Mouse (Mus musculus) bone marrow macrophage, adult 2 months (primary cell): Measurements from ENCODE around the gene Polr2i. TPM values are rescaled to one million over a fixed set of nuclear protein-coding genes. Genes with fewer than 3 reads are reported as not detected.
"Not testable (repeated sequence)": the region's sequence is repeated elsewhere in the genome, so short reads cannot be mapped to it uniquely, and the experiment has no call there.

Experiments
- H3K27ac ChIP-seq: 2 replicates; pipeline ENCODE4 v1.5.1; 2012; ENCODE audit warnings: low read depth, low read length; ENCODE audit not compliant: insufficient read depth
- H3K4me1 ChIP-seq: 2 replicates; pipeline ENCODE4 v1.6.1; 2012; ENCODE audit warnings: low read length; ENCODE audit not compliant: control insufficient read depth, insufficient read depth
- H3K4me3 ChIP-seq: 2 replicates; pipeline ENCODE4 v1.5.1; 2012; ENCODE audit warnings: mild to moderate bottlenecking, low read length, moderate library complexity; ENCODE audit not compliant: insufficient read depth
- CTCF ChIP-seq: IDR thresholded peaks from 2 replicates; pipeline ENCODE4 v1.5.1; 2012; ENCODE audit warnings: low read depth, mild to moderate bottlenecking, low read length, moderate library complexity
- POLR2A ChIP-seq: IDR thresholded peaks from 2 replicates; pipeline ENCODE4 v1.6.1; 2012; ENCODE audit warnings: mild to moderate bottlenecking, low read depth, low read length, borderline replicate concordance
- polyA plus RNA-seq: library from polyadenylated mRNA; stranded (reverse); fragments of >200 nt; gene quantifications from 2 replicates; pipeline ENCODE4 v1.2.4, GENCODE M21; 2012; ENCODE audit not compliant: missing spikeins, insufficient read depth, insufficient read length

The Polr2i gene
- polyA plus RNA-seq, 1 experiment, result 50.3 TPM

DNA sequence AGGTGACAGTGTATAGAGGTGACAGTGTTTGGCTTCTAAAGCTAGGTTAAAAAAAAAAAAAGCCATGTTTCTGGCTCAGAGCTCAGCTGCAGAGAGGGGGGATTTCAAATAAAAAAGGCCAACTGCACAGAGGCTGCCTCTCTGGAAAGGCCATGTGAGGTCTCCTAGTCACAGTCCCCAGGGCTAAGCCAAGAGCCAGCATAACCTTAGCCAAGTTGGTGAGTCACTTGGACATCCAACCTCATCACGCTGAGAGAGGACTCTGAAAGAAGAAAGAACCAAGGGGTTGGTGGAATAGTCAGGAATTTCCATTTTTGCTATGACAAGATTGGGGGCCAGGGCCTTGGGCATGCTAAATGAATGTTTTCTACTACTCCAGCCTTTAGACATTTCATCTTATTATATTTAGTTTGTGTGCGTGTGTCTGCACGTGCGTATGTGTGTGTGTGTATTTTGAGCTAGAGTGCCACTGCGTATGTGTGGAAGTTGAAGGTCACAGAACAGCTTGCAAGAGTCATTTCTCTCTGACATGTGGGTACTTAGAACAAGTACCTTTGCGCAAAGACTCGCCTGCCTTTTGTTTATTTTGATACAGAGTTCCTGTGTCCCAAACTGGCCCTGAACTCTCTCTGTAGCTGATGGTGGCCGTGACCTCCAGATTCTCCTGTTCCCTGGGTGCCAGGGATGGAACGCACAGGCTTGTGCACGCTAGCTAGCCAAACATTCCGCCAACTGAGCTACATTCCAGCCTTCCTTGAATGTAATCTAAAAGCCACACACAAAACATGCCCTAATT lies 28.7 kb upstream of the Polr2i start:
- no peaks in the 10 kb centered on the region; the same call in 1 of the 2 replicates for H3K4me1 ChIP-seq
- no peak for TF ChIP-seq CTCF
- no peak for TF ChIP-seq POLR2A
- H3K4me3 ChIP-seq, result no peak overlapping the region
- H3K27ac ChIP-seq, result no peak overlapping the region

DNA sequence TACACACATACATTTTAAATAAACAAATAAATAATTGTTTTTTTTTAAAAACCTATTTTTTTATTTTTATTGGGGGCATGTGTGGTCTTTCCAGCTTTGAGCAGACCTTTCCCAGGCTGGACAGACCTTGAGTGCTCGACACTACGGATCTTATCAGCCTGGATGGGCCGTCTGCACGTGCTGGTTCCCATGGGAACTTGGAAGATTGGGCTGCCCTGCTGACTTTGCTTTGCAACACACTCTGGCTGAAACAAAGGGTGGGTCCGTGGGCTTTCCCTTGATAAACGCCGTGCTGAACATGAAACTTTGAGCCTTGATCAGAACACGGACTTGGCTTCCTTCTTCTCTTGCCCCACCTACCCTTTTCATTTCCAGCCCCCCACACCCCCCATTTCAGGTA lies 27.4 kb upstream of the Polr2i start:
- no peak overlapping the region for H3K4me3 ChIP-seq

DNA sequence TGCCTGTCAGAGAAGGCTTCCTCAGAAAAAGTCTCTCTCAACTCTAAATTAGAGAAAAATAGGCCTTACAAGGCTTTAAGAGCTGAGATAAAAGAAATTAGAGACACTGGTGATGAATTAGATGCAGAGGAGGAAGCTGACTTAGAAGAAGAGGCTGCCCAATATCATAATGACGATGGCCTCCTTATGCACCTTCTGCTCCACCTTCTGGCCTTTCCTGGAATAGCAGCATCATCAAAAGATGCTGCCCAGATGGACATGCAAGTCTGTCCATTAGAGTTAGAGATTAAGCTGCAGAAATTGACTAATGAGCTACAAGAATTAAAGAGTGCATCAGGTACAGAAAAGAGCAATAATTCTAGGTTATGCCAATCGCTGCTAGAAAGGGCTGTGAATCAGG lies 26.4 kb upstream of the Polr2i start:
- no peak for TF ChIP-seq CTCF
- TF ChIP-seq POLR2A, result no peak
- Histone ChIP-seq H3K4me1 (no peaks in the 10 kb centered on the region), H3K4me3 (no peak overlapping the region), H3K27ac (no peak overlapping the region)

More for the DNA sequence above, 27.4 kb upstream of the Polr2i start:
- H3K4me1 ChIP-seq, result no peaks in the 10 kb centered on the region
- TF ChIP-seq POLR2A, result no peak
- no peak for TF ChIP-seq CTCF
- no peak overlapping the region for H3K27ac ChIP-seq

DNA sequence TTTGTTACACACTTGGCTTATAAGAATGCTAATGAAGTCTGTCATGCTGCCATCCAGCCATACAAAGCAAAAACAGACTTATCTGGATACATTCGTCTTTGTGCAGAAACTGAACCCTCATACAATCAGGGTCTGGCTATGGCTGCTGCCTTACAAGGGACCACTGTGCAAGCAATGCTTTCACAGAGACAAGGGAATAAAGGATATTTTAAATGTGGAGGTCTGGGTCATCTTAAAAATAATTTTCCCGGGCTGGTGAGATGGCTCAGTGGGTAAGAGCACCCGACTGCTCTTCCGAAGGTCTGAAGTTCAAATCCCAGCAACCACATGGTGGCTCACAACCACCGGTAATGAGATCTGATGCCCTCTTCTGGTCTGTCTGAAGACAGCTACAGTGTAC lies 25.4 kb upstream of the Polr2i start:
- H3K4me1 ChIP-seq, H3K4me3 ChIP-seq, H3K27ac ChIP-seq: not testable (repeated sequence)

DNA sequence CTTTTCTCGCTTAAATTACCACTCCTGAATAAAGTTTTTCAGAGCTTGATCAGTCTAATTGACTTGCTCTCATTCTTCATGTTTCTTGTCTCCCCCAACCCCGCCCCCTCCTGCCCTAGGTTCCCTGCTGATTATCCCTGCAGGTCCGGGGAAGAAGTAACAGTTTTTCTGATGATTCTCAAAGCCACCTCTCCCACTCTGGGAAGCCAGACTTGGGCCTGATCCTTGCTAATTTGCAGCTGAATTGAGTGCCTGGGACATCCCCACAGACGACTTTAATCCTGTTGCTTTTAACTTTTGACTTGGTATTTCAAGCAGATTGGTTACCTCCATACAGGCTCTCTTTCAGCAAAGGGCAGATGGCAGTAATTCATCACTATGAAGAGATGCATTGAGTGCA lies 20.7 kb upstream of the Polr2i start:
- TF ChIP-seq CTCF (no peak), POLR2A (no peak)
- no peak overlapping the region for H3K27ac ChIP-seq
- H3K4me3 ChIP-seq, result no peak overlapping the region
- H3K4me1 ChIP-seq, result no peaks in the 10 kb centered on the region

DNA sequence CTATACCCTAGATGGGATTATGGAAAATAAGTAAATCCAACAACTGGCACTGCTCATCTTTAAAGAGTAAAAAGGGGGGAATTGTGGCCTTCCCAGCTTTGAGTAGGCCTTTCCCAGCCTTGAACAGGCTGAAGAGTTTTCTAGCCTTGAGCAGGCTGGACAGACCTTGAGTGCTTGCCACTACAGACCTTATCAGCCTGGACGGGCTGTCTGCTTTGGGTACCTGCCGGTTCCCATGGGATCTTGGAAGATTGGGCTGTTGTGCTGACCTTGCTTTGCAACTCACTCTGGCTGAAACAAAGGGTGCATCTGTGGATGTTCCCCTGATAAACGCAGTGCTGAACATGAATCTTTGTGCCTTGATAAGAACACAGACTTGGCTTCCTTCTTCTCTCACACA lies 17.9 kb upstream of the Polr2i start:
- peaks cover 3% of the 10 kb centered on the region for H3K4me1 ChIP-seq
- no peak for TF ChIP-seq CTCF
- no peak for TF ChIP-seq POLR2A

DNA sequence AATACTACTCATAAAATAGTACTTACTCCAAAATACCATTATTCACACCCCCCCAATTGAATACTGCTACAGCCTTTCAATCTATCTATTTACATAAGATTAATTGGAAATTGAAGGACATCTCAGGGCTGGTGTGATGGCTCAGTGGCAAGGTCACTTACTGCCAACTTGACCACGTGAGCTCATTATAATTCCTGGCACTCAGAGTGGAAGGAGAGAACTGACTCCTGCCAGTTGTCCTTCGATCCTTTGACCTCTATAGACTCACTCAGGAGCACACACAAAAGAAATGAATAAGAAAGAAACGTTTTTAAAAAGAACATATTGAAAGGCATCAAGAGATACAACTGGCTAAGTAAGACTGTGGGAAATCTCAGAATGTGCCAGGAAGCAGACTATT lies 15.9 kb upstream of the Polr2i start:
- Histone ChIP-seq H3K4me3 (no peak overlapping the region), H3K4me1 (peaks cover 13% of the 10 kb centered on the region), H3K27ac (no peak overlapping the region)
- no peak for TF ChIP-seq CTCF
- TF ChIP-seq POLR2A, result no peak

More for the DNA sequence above, 17.9 kb upstream of the Polr2i start:
- H3K27ac ChIP-seq, result no peak overlapping the region
- H3K4me3 ChIP-seq, result no peak overlapping the region

DNA sequence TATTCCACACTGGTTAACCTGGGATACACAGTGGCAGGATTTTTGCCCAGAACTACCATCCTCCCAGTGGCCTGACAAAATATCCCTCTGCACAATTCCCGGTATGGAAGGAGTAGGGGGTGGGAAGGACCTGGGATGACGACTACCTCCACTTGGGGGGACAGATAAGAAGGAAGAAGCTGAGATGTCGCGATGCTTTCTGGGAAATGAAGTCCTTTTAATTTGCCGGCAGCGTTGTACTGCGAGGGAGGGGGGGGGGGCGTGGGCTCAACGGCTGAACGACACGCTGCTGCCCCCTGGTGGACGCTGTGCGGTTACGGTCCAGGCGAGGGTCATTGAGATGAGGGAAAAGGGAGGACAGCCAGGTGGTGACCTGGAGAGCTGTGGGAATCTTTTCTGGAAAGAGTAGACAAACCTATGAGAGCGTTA lies 15.0 kb upstream of the Polr2i start:
- TF ChIP-seq CTCF, result peak; percentile 78
- TF ChIP-seq POLR2A, result no peak
- peak overlapping the region; percentile 14; the same call in 1 of the 2 replicates for H3K4me3 ChIP-seq
- H3K27ac ChIP-seq, result no peak overlapping the region
- H3K4me1 ChIP-seq, result peaks cover 13% of the 10 kb centered on the region

DNA sequence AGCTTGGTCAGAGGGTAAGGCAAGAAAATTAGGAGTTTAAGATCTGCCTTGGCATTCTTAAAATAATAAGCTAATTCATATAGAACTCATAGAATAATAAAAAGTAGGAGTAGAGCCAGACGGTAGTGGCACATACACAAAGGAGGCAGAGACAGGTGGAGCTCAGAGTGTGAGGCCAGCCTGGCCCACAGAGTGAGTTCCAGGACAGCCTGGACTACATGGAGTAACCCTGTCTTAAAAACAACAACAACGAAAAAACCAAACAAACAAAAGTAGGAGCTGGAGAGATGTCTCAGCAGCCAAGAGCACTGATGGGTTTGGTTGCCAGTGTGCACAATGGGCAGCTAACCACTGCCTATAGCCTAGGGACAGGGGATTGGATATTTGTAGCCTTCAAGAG lies 14.5 kb upstream of the Polr2i start:
- no peak overlapping the region for H3K4me3 ChIP-seq
- no peak overlapping the region for H3K27ac ChIP-seq
- peaks cover 13% of the 10 kb centered on the region for H3K4me1 ChIP-seq
- no peak for TF ChIP-seq CTCF
- TF ChIP-seq POLR2A, result no peak

DNA sequence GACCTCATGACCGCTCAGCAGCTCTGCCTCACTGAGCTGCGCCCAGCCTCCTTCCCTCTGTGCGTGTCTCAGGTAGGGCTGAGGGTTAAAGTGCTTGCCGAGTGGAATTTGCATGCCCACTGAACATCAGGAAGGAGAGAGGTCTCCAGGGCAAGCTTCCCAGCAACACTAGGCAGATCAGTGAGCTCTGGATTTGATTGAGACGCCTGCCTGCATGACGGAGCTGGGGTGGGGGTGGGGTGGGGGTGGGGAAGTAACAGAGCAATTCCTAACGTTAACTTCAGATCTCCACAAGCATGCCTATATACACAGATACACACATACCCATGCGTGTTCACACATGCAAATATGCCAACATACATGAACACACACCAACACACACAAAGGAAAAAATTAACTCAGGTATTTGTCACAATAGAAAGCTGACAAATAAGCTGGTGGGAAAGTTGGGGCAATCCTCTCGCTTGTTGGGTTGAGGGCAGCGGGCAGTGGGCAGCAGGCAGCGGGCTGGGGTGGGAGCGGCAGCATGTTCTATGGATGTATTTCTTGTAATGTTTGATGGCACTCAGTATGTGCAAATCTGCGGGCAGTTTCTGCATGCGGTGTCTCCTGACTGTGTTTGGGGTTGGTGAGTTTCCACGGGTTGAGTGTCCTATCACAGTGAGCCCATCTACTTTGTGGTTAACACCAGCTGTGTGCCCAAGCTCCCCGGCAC lies 12.3 kb upstream of the Polr2i start:
- no peak overlapping the region for H3K27ac ChIP-seq
- TF ChIP-seq CTCF, result no peak
- no peak for TF ChIP-seq POLR2A
- H3K4me3 ChIP-seq, result peak overlapping the region; percentile 36
- H3K4me1 ChIP-seq, result peaks cover 13% of the 10 kb centered on the region
